Mouse (Mus musculus) lung, embryonic 14.5 days (tissue): ENCODE results near the gene Rab37. TPM values are rescaled to one million over a fixed set of nuclear protein-coding genes. Genes with fewer than 3 reads are reported as not detected.

Experiments
- ATAC-seq: fragments of 200-750 bp; cut with Nextera tagmentation; 2 replicates; pipeline ENCODE4 v1.8.0; 2017; ENCODE audit warnings: mild to moderate bottlenecking, moderate TSS enrichment, moderate library complexity; ENCODE audit not compliant: insufficient read depth
- DNase-seq: peaks from one replicate; pipeline ENCODE4 v3.0.0-alpha.2; 2015
- H3K27ac ChIP-seq: fragments of 300-500 bp; sonication (generic); 2 replicates; pipeline ENCODE4 v1.5.1; 2014; ENCODE audit warnings: low read depth, mild to moderate bottlenecking, moderate library complexity
- H3K27me3 ChIP-seq: fragments of 300-500 bp; sonication (generic); 2 replicates; pipeline ENCODE4 v1.6.1; 2014; ENCODE audit warnings: low read length, control low read depth; ENCODE audit not compliant: insufficient read depth
- H3K36me3 ChIP-seq: fragments of 300-500 bp; sonication (generic); 2 replicates; pipeline ENCODE4 v1.6.1; 2014; ENCODE audit warnings: control low read depth; ENCODE audit not compliant: insufficient read depth
- H3K4me1 ChIP-seq: fragments of 300-500 bp; sonication (generic); 2 replicates; pipeline ENCODE4 v1.6.1; 2014; ENCODE audit warnings: antibody characterized with exemption, control low read depth; ENCODE audit not compliant: insufficient read depth
- H3K4me2 ChIP-seq: fragments of 300-500 bp; sonication (generic); 2 replicates; pipeline ENCODE4 v1.6.1; 2014; ENCODE audit warnings: mild to moderate bottlenecking
- H3K4me3 ChIP-seq: fragments of 300-500 bp; sonication (generic); 2 replicates; pipeline ENCODE4 v1.5.1; 2014; ENCODE audit warnings: low read depth, low read length
- H3K9ac ChIP-seq: fragments of 300-500 bp; sonication (generic); 2 replicates; pipeline ENCODE4 v1.6.1; 2014
- H3K9me3 ChIP-seq: fragments of 300-500 bp; sonication (generic); 2 replicates; pipeline ENCODE4 v1.6.1; 2016; ENCODE audit warnings: low read depth, low read length, control low read depth
- CTCF ChIP-seq: IDR thresholded peaks from 2 replicates; pipeline ENCODE4 v1.5.1; 2016; ENCODE audit warnings: antibody characterized with exemption, low read depth
- WGBS: fragments of 180-500 bp; shearing (Covaris S2); extraction: QIAGEN DNeasy Blood & Tissue Kit; methylation state at CpG from one replicate; pipeline ENCODE4 v1.1.7; 2014; 5-methylcytosine and 5-hydroxymethylcytosine counted together
- polyA plus RNA-seq: library from polyadenylated mRNA; unstranded; fragments of >200 nt; fragmentation: Nextera tagmentation; extraction: Ambion mirVana; gene quantifications from 2 replicates; pipeline ENCODE4 v1.2.1, GENCODE M21; 2014

Gene Rab37
- polyA plus RNA-seq, 1 experiment from 2014 or later = 0.55 TPM

DNA sequence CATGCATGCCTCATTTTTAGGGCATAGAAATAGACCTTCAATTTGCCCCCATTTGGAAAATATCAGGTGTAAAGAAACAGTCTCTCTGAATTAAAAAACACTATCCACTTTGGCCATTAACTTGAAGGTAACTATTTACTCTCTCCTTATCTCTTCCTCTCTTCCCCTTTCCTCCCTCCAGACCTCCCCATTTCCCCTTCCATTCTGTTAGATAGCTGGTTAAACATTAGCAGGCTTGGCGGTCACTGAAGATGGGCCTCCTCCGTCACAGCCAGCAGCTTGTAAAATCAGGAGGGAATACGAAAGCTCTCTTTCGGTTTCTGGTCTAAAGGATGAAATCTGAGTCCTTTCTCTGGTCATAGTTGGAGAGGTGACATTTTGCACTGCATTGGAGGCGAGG lies 15.4 kb upstream of the Rab37 start:
- ATAC-seq (no peak), DNase-seq (no peak)
- Histone ChIP-seq H3K4me1 (peaks cover 5% of the 10 kb centered on the region; the same call in 1 of the 2 replicates), H3K36me3 (no peaks in the 10 kb centered on the region), H3K4me3 (no peak overlapping the region), H3K4me2 (no peak overlapping the region), H3K9ac (no peak overlapping the region), H3K9me3 (no peaks in the 10 kb centered on the region), H3K27ac (no peak overlapping the region), H3K27me3 (no peaks in the 10 kb centered on the region)
- TF ChIP-seq CTCF = no peak
- 41% methylated on average over 5 of the region's 5 CpGs for WGBS

DNA sequence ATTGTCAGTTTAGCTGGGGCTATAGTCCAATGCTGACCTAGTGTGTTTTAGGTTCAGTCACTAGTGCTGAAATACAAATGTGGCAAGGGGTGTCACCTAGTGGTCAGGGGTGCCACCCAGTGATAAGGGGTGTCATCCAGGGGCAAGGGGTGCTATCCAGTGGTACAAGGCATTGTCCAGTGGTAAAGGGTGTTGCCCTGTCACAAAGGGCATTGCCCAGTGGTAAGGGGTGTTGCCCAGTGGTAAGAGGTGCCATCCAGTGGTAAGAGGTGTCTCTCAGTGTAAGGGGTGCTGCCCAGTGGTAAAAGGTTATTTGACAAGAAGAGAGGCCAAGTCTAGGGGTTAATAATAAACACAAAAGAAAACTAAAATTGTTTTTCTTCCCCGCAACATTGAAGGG lies 13.8 kb upstream of the Rab37 start:
- ATAC-seq (no peak), DNase-seq (no peak)
- no peak for TF ChIP-seq CTCF
- no peak overlapping the region for H3K4me3 ChIP-seq
- no peak overlapping the region for H3K9ac ChIP-seq
- H3K27me3 ChIP-seq = no peaks in the 10 kb centered on the region
- 86% methylated on average over 1 of the region's 1 CpGs for WGBS
- no peaks in the 10 kb centered on the region for H3K36me3 ChIP-seq
- no peak overlapping the region for H3K4me2 ChIP-seq
- H3K27ac ChIP-seq = no peak overlapping the region
- no peaks in the 10 kb centered on the region for H3K9me3 ChIP-seq
- no peaks in the 10 kb centered on the region for H3K4me1 ChIP-seq

DNA sequence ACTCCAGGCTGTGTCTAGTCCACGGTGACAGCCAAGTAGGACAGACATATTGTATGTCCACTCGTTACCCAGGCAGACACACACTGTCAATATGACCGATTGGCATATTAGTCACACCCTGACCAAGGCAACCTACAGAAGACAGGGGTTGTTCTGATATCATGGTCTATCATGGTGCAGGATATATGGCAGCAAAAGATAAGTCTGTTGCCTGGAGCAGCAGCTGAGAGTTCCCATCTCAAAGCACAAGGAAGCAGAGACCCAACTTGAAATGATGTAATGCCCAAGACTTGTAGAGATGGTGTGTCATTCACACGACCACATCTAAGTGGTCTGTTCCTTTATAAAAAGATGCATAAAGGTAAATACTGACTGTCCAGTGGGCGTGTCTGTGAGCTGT lies 12.6 kb upstream of the Rab37 start:
- H3K27ac ChIP-seq = no peak overlapping the region
- DNase-seq (no peak), ATAC-seq (no peak)
- no peak overlapping the region for H3K4me2 ChIP-seq
- H3K36me3 ChIP-seq = no peaks in the 10 kb centered on the region
- peaks cover 3% of the 10 kb centered on the region; the same call in 1 of the 2 replicates for H3K27me3 ChIP-seq
- no peaks in the 10 kb centered on the region for H3K9me3 ChIP-seq
- TF ChIP-seq CTCF = no peak
- H3K4me1 ChIP-seq = no peaks in the 10 kb centered on the region
- WGBS = 76% methylated on average over 5 of the region's 5 CpGs
- no peak overlapping the region for H3K4me3 ChIP-seq
- H3K9ac ChIP-seq = no peak overlapping the region

DNA sequence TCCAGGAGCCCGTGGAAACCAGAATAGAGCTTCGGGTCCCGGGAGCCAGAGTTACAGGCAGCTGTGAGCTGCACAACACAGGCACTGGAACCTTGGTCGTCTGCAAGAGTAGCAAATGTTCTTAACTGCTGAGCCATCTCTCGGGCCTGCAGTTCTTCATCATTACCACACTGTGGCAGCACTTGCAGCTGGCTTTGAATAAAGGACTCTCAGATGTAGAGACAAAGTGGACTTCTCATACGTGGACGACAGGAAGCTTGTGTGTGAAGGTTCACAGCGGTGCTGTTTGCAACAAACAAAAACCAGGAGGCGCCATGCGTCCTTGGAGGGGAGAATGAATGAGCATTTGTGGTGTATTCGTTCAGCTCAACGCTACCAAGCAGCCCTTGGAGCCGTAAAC lies 10.3 kb upstream of the Rab37 start:
- WGBS = 32% methylated on average over 13 of the region's 13 CpGs
- no peak overlapping the region for H3K4me3 ChIP-seq
- no peaks in the 10 kb centered on the region for H3K9me3 ChIP-seq
- H3K27me3 ChIP-seq = peaks cover 17% of the 10 kb centered on the region; the same call in 1 of the 2 replicates
- no peaks in the 10 kb centered on the region for H3K36me3 ChIP-seq
- H3K9ac ChIP-seq = no peak overlapping the region
- H3K4me1 ChIP-seq = no peaks in the 10 kb centered on the region
- H3K27ac ChIP-seq = no peak overlapping the region
- no peak for ATAC-seq
- no peak overlapping the region for H3K4me2 ChIP-seq
- TF ChIP-seq CTCF = peak; percentile 86
- DNase-seq = peak; percentile 85

DNA sequence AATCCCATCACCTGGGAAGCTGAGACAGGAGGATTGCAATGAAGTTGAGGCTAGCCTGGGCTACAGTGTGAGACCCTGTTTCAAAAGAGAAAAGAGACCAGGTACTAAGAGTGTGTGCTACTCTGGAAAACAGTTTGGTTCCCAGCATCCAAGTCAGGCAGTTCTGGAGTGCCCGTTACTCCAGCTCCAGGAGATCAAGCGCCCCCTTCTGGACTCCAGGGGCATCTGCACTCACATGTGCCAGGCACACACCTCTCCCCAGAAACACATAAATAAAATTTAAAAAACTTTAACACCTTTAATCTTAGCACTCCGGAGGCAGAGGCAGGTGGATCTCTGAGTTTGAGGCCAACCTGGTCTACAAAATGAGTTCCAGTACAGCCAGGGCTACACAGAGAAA lies 9.9 kb upstream of the Rab37 start:
- Histone ChIP-seq H3K4me2 (no peak overlapping the region), H3K4me1 (no peaks in the 10 kb centered on the region), H3K27me3 (peaks cover 17% of the 10 kb centered on the region; the same call in 1 of the 2 replicates), H3K9me3 (no peaks in the 10 kb centered on the region), H3K4me3 (no peak overlapping the region), H3K27ac (no peak overlapping the region), H3K9ac (no peak overlapping the region), H3K36me3 (no peaks in the 10 kb centered on the region)
- ATAC-seq (no peak), DNase-seq (no peak)
- 57% methylated on average over 3 of the region's 3 CpGs for WGBS
- no peak for TF ChIP-seq CTCF

DNA sequence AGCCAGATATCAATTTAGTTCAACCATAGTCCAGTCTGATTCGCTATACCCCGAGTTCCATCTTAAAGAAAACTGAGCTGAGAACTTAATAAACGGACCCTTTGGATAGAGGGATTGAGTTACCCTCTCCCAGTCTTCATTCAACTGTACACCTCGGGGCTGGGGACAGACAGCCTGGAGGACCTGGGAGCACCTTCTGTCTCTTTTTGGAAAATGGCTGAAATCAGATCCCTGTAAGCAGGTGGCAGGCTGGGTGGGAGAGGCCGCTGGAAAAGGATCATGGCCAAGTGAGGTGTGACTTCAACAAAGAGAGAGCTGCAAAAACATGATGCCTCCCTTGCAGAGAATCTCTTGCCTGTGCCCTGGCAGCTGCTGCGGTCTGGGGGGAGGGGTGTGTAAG lies 9.0 kb upstream of the Rab37 start:
- ATAC-seq (no peak), DNase-seq (no peak)
- no peaks in the 10 kb centered on the region for H3K36me3 ChIP-seq
- H3K4me2 ChIP-seq = no peak overlapping the region
- peaks cover 17% of the 10 kb centered on the region; the same call in 1 of the 2 replicates for H3K27me3 ChIP-seq
- H3K27ac ChIP-seq = no peak overlapping the region
- no peak overlapping the region for H3K9ac ChIP-seq
- 68% methylated on average over 6 of the region's 6 CpGs for WGBS
- H3K9me3 ChIP-seq = no peaks in the 10 kb centered on the region
- no peaks in the 10 kb centered on the region for H3K4me1 ChIP-seq
- no peak for TF ChIP-seq CTCF
- H3K4me3 ChIP-seq = no peak overlapping the region

DNA sequence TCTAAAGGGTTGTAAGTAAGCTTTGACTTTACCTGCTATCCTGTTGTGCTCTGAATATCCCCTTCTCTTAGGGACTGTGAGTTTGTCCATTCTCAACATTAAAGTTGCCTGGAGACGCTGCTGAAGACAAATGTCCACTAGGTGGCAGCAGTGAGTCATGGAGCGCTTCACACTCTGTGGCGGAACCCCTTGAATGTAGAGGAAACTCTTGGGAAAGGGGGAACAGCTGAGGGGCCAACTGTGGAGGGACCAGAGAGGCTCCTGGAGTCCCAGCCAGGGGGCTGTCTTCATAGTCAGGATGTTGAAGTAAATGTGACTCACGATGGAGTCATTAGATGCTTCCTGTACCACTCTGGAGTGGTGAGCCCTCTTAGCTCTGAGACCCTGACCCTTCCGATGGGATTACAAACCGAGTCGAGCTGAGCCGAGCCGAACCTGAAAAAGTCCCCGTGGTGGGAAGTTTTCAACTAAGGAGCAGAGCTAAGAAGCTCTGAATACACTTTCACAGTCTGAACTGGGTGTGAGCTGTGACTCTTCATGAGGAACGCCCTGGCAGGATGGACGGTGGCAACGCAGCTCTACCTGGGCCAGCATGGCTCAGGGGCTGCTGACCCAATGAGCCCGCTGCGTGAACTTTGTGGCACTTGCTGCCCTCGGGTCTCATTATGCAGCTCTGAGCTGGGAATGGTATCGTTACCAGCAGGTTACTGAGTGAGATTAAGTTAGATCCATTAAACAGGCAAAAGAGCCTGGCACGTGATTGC lies 7.7 kb upstream of the Rab37 start:
- H3K4me3 ChIP-seq = no peak overlapping the region
- H3K27me3 ChIP-seq = peaks cover 17% of the 10 kb centered on the region; the same call in 1 of the 2 replicates
- no peak overlapping the region for H3K9ac ChIP-seq
- TF ChIP-seq CTCF = peak; percentile 98
- H3K9me3 ChIP-seq = no peaks in the 10 kb centered on the region
- no peaks in the 10 kb centered on the region for H3K36me3 ChIP-seq
- H3K27ac ChIP-seq = no peak overlapping the region
- 40% methylated on average over 18 of the region's 18 CpGs for WGBS
- ATAC-seq (no peak), DNase-seq (peak; percentile 91)
- no peak overlapping the region for H3K4me2 ChIP-seq
- no peaks in the 10 kb centered on the region for H3K4me1 ChIP-seq
